Mouse (Mus musculus) adrenal gland, adult 8-10 months (tissue): ENCODE measurements around the gene Adam22. TPM values are rescaled to one million over a fixed set of nuclear protein-coding genes. Genes with fewer than 3 reads are reported as not detected.

ENCODE experiments used
- DNase-seq: peaks from one replicate; pipeline ENCODE4 v3.0.0; 2022
- total RNA-seq, 4 experiments: library from RNA; stranded (reverse); gene quantifications; 2 replicates each; pipeline ENCODE4 v1.2.4; 2022

Adam22 gene
- 1 to 10 TPM; 4.8 to 9.6 (median 6.9) TPM for total RNA-seq

- DNase-seq, result peak; percentile 57
These were observed at the start of gene Adam22 for GRCm38 (mm10) chr5:8367614-8368327. Gene Adam22 (minus strand): TSS chr5:8368160.

- no peak for DNase-seq
These were observed 49.5 kb upstream of the Adam22 start for GRCm38 (mm10) chr5:8417443-8417842.

GRCm38 (mm10) chr5:8416683-8417413 is 48.9 kb upstream of the Adam22 start:
- DNase-seq, result no peak

GRCm38 (mm10) chr5:8408746-8409145 is 40.8 kb upstream of the Adam22 start:
- no peak for DNase-seq

- no peak for DNase-seq
These were observed 29.8 kb upstream of the Adam22 start for GRCm38 (mm10) chr5:8397587-8398249.

GRCm38 (mm10) chr5:8393891-8394583 is 26.1 kb upstream of the Adam22 start:
- no peak for DNase-seq

- no peak for DNase-seq
These were observed 6.4 kb upstream of the Adam22 start for GRCm38 (mm10) chr5:8374297-8374906.

GRCm38 (mm10) chr5:8373415-8373814 is 5.5 kb upstream of the Adam22 start:
- no peak for DNase-seq

GRCm38 (mm10) chr5:8368781-8369180 is 821 bp upstream of the Adam22 start:
- no peak for DNase-seq

- no peak for DNase-seq
These were observed 350 bp upstream of the Adam22 start for GRCm38 (mm10) chr5:8368328-8368692.

- no peak for DNase-seq
These were observed 968 bp downstream of the Adam22 start for GRCm38 (mm10) chr5:8366771-8367613.

- no peak for DNase-seq
These were observed 5.6 kb downstream of the Adam22 start for GRCm38 (mm10) chr5:8362361-8362760.

GRCm38 (mm10) chr5:8357677-8358076 is 10.3 kb downstream of the Adam22 start:
- no peak for DNase-seq

GRCm38 (mm10) chr5:8356885-8357651 is 10.9 kb downstream of the Adam22 start:
- DNase-seq, result peak; percentile 3

- peak; percentile 37 for DNase-seq
These were observed 11.6 kb downstream of the Adam22 start for GRCm38 (mm10) chr5:8356326-8356725.

- no peak for DNase-seq
These were observed 18.4 kb downstream of the Adam22 start for GRCm38 (mm10) chr5:8349557-8349956.

- DNase-seq, result no peak
These were observed 21.6 kb downstream of the Adam22 start for GRCm38 (mm10) chr5:8346329-8346728.

GRCm38 (mm10) chr5:8343296-8343695 is 24.7 kb downstream of the Adam22 start:
- no peak for DNase-seq

- DNase-seq, result no peak
These were observed 26.3 kb downstream of the Adam22 start for GRCm38 (mm10) chr5:8341676-8342075.

GRCm38 (mm10) chr5:8327645-8328269 is 40.2 kb downstream of the Adam22 start:
- no peak for DNase-seq
